Mouse (Mus musculus): ENCODE data around the gene Smtnl1.

GRCm38 (mm10) chr2:84868521-84868943 is 46.1 kb upstream of the Smtnl1 start:
- peak; percentile 46 for TF ChIP-seq ZC3H11A (IDR thresholded peaks at IDR 0.05; ENCODE audit: low read depth, low read length)
- TF ChIP-seq SIN3A (IDR thresholded peaks at IDR 0.05; ENCODE audit: low read length) = peak; percentile 89
- TF ChIP-seq CHD2 (IDR thresholded peaks at IDR 0.05; ENCODE audit: low read length) = no peak
- TF ChIP-seq GABPA (IDR thresholded peaks at IDR 0.05; ENCODE audit: low read depth, low read length) = no peak
- TF ChIP-seq NELFE (IDR thresholded peaks at IDR 0.05; ENCODE audit: low read depth, low read length) = 0 out of 2 replicates have a peak, but pooled peaks have one; percentile 12
- 0 out of 2 replicates have a peak, but pooled peaks have one; percentile 44 for TF ChIP-seq MAFK (IDR thresholded peaks at IDR 0.05; ENCODE audit: borderline replicate concordance, low read depth, low read length)
- peak; percentile 46; the same call in 1 of the 2 replicates for TF ChIP-seq ZMIZ1 (IDR thresholded peaks at IDR 0.05; ENCODE audit: low read depth, low read length)
- TF ChIP-seq UBTF (IDR thresholded peaks at IDR 0.05; ENCODE audit: borderline replicate concordance, insufficient read depth, low read depth, low read length) = 0 out of 2 replicates have a peak, but pooled peaks have one; percentile 70
- 0 out of 2 replicates have a peak, but pooled peaks have one; percentile 11 for TF ChIP-seq TAL1 (IDR thresholded peaks at IDR 0.05; ENCODE audit: low read length)
- peak; percentile 94 to 99 (median 96) for TF ChIP-seq CTCF (IDR thresholded peaks at IDR 0.05 in 2 of 3, conservative IDR thresholded peaks at IDR 0.05 in 1 of 3; ENCODE audit: control insufficient read depth in 1 of 3, insufficient read depth in 1 of 3, low read depth in 2 of 3, low read length in 3 of 3, poor library complexity in 1 of 3, severe bottlenecking in 1 of 3)
- TF ChIP-seq EP300 (IDR thresholded peaks at IDR 0.05; ENCODE audit: low read depth in 1 of 2, low read length in 2 of 2) = peak; percentile 66 to 72
- TF ChIP-seq POLR2A (IDR thresholded peaks at IDR 0.05; ENCODE audit: control insufficient read depth in 1 of 2, insufficient read depth in 1 of 2, low read depth in 1 of 2, low read length in 2 of 2, poor library complexity in 1 of 2) = no peak; a peak in 1 of 4 replicates

All from MEL (cell line).